Mouse (Mus musculus): ENCODE data around the gene Abhd2.

DNA sequence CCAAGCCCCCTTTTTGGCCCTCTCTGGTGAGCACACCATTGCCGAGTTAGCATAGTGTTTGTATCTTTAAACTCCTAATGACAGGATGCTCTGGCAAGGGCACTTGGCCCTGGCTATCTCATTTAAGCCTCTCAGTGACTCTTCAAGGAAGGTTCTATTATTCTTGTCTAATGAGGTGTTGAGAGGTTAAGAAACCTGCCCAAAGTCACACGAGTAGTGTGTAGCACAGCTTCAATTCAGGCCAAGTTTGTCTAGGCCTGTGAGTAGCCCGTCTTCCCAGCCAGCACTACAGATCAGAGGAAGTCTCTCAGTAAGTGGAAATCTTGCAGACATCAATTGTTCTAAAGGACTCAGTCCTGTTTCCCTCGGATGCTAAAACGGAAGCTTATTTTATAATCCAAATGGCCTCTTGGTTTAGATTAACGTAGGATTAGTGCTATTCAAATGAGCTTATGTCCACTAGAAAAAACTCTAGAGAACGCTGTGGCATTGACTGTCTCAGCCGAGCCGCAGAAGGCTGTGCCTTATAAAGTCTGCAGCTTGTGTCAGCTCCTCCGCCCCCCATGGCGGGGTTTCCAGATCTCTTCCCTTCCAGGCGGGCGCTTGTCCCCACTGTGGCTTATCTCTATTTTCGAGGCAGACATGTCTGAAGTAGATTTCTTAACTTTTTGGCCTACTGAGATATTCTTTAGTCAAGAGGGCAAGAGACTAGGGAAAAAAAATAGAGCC is 11.3 kb downstream of the Abhd2 start:
- TF ChIP-seq CTCF (IDR thresholded peaks at IDR 0.05; ENCODE audit: low read depth), result no peak
- TF ChIP-seq EP300 (IDR thresholded peaks at IDR 0.05; ENCODE audit: low read depth), result peak; percentile 85

Measured in liver, postnatal 0 days (tissue).